9 mouse cellular contexts compared by ENCODE assay signal in genomic region chr4:13098849-13099248, GRCm38 (mm10).
A peak's percentile ranks its signal among the peaks of the same experiment; 100 is the strongest.
DNase-seq lines count a peak whose midpoint lies in the region; ATAC-seq and TF ChIP-seq lines count a peak whose summit lies in the region.
"Had no signal": no experiment of that assay in that cellular context is flagged by ENCODE, and none has a peak within 500 bp of the region (broad histone marks: within the 10 kb centered on the region; RNA-seq: fewer than 3 reads in every experiment).

No protein-coding gene starts in this region.

- no peaks in the 10 kb centered on the region for H3K36me3 ChIP-seq in intestine, postnatal 0 days (ENCODE audit: control insufficient read depth, insufficient read depth)
- H3K36me3 ChIP-seq in intestine, embryonic 16.5 days (ENCODE audit: control insufficient read depth, insufficient read depth, low read length) = no peaks in the 10 kb centered on the region

- ATAC-seq in intestine, postnatal 0 days = no peak
- ATAC-seq in intestine, embryonic 16.5 days = no peak

- WGBS in intestine, postnatal 0 days = 22% methylated on average over 3 of the region's 3 CpGs
- WGBS in intestine, embryonic 16.5 days = 19% methylated on average over 3 of the region's 3 CpGs

- no peaks in the 10 kb centered on the region for H3K4me1 ChIP-seq in intestine, postnatal 0 days (replicated peaks; ENCODE audit: control insufficient read depth, insufficient read depth, low read length)
- no peaks in the 10 kb centered on the region for H3K4me1 ChIP-seq in intestine, embryonic 16.5 days (ENCODE audit: control insufficient read depth, insufficient read depth, low read length)

- H3K27me3 ChIP-seq in intestine, postnatal 0 days (replicated peaks; ENCODE audit: control insufficient read depth, insufficient read depth, low read length) = no peaks in the 10 kb centered on the region
- H3K27me3 ChIP-seq in intestine, embryonic 16.5 days (replicated peaks; ENCODE audit: control insufficient read depth, insufficient read depth, low read length) = no peaks in the 10 kb centered on the region

- H3K27ac ChIP-seq in intestine, postnatal 0 days (ENCODE audit: low read depth, low read length) = no peak overlapping the region
- H3K27ac ChIP-seq in intestine, embryonic 16.5 days (ENCODE audit: low read length) = no peak overlapping the region
- H3K27ac ChIP-seq: macrophage had no signal

- DNase-seq in MEL-GATA-1-ER (ENCODE audit: extremely low read depth, low read depth) = peak; percentile 1
- peak; percentile 75 for DNase-seq in cerebellum, adult 8-10 months
- DNase-seq in gastrocnemius, adult 8-10 months (ENCODE audit: low spot score in 2 of 2) = peak; percentile 25 to 40
- peak; percentile 35 to 67 for DNase-seq in layer of hippocampus, adult 8-10 months (ENCODE audit: low spot score in 2 of 2)
- DNase-seq in lung, postnatal 25 days (ENCODE audit: low spot score) = peak; percentile 58
- DNase-seq in urinary bladder, adult 2 months (ENCODE audit: low spot score) = peak; percentile 25

- H3K9ac ChIP-seq in intestine, postnatal 0 days (ENCODE audit: low read depth, low read length) = no peak overlapping the region
- H3K9ac ChIP-seq in intestine, embryonic 16.5 days (ENCODE audit: low read depth, low read length) = no peak overlapping the region

- no peaks in the 10 kb centered on the region for H3K9me3 ChIP-seq in intestine, postnatal 0 days (ENCODE audit: control insufficient read depth)
- H3K9me3 ChIP-seq in intestine, embryonic 16.5 days (ENCODE audit: control insufficient read depth, low read length) = no peaks in the 10 kb centered on the region

- no peak overlapping the region for H3K4me2 ChIP-seq in intestine, postnatal 0 days (replicated peaks; ENCODE audit: low read depth)
- no peak overlapping the region for H3K4me2 ChIP-seq in intestine, embryonic 16.5 days (ENCODE audit: low read depth, low read length)

- TF ChIP-seq CTCF in intestine, postnatal 0 days (IDR thresholded peaks at IDR 0.05; ENCODE audit: low read depth) = peak; percentile 73

- no peak overlapping the region for H3K4me3 ChIP-seq in intestine, postnatal 0 days (ENCODE audit: low read depth, low read length)
- H3K4me3 ChIP-seq in intestine, embryonic 16.5 days (ENCODE audit: low read length) = no peak overlapping the region

Comparison
In these comparisons a context has a peak if more than half of its experiments do, and no peak if none do; other contexts are left out.
1. DNase-seq: peak in every context shown above with its lines; median percentile 75 in cerebellum, adult 8-10 months; 58 in lung, postnatal 25 days; 51 in layer of hippocampus, adult 8-10 months; 32 in gastrocnemius, adult 8-10 months; 25 in urinary bladder, adult 2 months; 1 in MEL-GATA-1-ER.